Mouse (Mus musculus): ENCODE results near the gene Cpd. TPM values are rescaled to one million over a fixed set of nuclear protein-coding genes. Genes with fewer than 3 reads are reported as not detected.

The Cpd gene
- polyA plus RNA-seq, 1 experiment from 2014 or later: 6.1 TPM

DNA sequence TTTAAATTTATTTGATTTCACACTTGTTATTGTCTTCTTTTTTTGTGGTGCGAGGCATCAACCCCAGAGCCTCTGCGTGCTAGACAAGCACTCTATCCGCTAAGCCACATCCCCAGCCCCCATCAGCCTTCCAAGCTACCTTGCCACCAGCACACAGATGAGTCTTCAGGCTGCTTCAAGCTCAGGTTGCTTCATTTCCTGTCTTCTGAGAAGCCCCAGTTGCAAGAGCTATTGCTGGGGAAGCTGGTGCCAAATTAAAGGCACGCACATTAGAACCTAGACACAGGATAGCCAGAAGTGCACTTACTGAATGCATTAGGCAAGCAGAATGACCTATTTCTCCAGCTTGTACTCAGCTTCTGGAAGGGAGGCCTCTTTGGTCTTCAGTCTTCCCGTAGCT, 33.0 kb upstream of the Cpd start:
- Histone ChIP-seq H3K36me3 (ENCODE audit: control insufficient read depth, insufficient read depth, low read length) (no peaks in the 10 kb centered on the region), H3K9me3 (replicated peaks; ENCODE audit: control insufficient read depth, low read length, poor library complexity, severe bottlenecking) (no peaks in the 10 kb centered on the region), H3K4me2 (ENCODE audit: low read length) (no peak overlapping the region), H3K4me1 (ENCODE audit: control insufficient read depth, insufficient read depth, low read length) (no peaks in the 10 kb centered on the region), H3K27me3 (ENCODE audit: control insufficient read depth, insufficient read depth, low read depth, low read length) (no peaks in the 10 kb centered on the region), H3K27ac (ENCODE audit: low read length) (no peak overlapping the region), H3K9ac (ENCODE audit: low read depth, low read length) (no peak overlapping the region), H3K4me3 (ENCODE audit: low read depth, low read length) (no peak overlapping the region)
- no peak for ATAC-seq
- 83% methylated on average over 5 of the region's 5 CpGs for WGBS

DNA sequence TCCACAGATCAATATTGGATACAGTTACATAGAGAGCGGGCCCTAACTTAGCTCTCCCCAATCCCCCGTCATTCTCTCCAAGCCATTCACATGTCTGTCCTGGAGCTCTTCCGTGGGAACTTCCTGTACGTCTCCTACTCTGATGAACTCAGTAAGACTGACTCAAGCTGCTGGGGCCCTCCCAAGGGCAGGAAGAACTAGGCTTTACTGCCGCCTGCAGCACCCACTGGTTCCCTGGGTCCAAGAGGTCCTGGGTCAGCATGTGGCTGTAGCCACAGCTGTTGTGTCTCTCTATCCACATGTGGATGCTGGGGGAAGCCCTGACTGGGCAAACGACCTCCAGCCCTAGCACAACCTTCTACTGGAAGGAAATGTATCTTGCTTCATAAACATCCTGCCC, 27.9 kb upstream of the Cpd start:
- no peak overlapping the region for H3K4me2 ChIP-seq (ENCODE audit: low read length)
- H3K27ac ChIP-seq (ENCODE audit: low read length): no peak overlapping the region
- H3K9ac ChIP-seq (ENCODE audit: low read depth, low read length): no peak overlapping the region
- 82% methylated on average over 6 of the region's 6 CpGs for WGBS
- H3K4me3 ChIP-seq (ENCODE audit: low read depth, low read length): no peak overlapping the region
- no peaks in the 10 kb centered on the region for H3K27me3 ChIP-seq (ENCODE audit: control insufficient read depth, insufficient read depth, low read depth, low read length)
- no peak for ATAC-seq
- H3K9me3 ChIP-seq (replicated peaks; ENCODE audit: control insufficient read depth, low read length, poor library complexity, severe bottlenecking): no peaks in the 10 kb centered on the region
- H3K4me1 ChIP-seq (ENCODE audit: control insufficient read depth, insufficient read depth, low read length): no peaks in the 10 kb centered on the region
- H3K36me3 ChIP-seq (ENCODE audit: control insufficient read depth, insufficient read depth, low read length): no peaks in the 10 kb centered on the region

DNA sequence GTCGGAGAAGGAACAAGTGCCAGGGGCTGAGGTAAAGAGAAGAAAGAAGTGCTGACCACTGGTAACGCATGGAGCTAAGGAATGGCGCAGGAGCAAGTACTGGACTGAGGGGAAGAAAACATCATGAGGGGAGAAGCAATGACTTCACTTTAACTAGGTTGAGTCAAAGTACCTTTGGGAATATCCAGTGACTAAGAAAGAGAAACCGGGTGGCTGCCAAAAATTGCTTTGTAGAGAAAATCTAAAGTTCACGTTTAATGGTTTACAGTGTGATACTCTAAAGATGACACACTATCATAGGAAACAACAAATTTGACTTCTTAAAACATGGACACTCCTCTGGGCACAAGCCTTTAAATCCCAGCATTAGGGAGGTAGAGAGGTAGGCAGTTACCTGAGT, 27.0 kb upstream of the Cpd start:
- Histone ChIP-seq H3K4me2 (ENCODE audit: low read length) (no peak overlapping the region), H3K4me1 (ENCODE audit: control insufficient read depth, insufficient read depth, low read length) (no peaks in the 10 kb centered on the region), H3K9me3 (replicated peaks; ENCODE audit: control insufficient read depth, low read length, poor library complexity, severe bottlenecking) (no peaks in the 10 kb centered on the region), H3K27me3 (ENCODE audit: control insufficient read depth, insufficient read depth, low read depth, low read length) (no peaks in the 10 kb centered on the region), H3K27ac (ENCODE audit: low read length) (no peak overlapping the region), H3K36me3 (ENCODE audit: control insufficient read depth, insufficient read depth, low read length) (no peaks in the 10 kb centered on the region), H3K9ac (ENCODE audit: low read depth, low read length) (no peak overlapping the region), H3K4me3 (ENCODE audit: low read depth, low read length) (no peak overlapping the region)
- no peak for ATAC-seq
- WGBS: 95% methylated on average over 5 of the region's 5 CpGs

DNA sequence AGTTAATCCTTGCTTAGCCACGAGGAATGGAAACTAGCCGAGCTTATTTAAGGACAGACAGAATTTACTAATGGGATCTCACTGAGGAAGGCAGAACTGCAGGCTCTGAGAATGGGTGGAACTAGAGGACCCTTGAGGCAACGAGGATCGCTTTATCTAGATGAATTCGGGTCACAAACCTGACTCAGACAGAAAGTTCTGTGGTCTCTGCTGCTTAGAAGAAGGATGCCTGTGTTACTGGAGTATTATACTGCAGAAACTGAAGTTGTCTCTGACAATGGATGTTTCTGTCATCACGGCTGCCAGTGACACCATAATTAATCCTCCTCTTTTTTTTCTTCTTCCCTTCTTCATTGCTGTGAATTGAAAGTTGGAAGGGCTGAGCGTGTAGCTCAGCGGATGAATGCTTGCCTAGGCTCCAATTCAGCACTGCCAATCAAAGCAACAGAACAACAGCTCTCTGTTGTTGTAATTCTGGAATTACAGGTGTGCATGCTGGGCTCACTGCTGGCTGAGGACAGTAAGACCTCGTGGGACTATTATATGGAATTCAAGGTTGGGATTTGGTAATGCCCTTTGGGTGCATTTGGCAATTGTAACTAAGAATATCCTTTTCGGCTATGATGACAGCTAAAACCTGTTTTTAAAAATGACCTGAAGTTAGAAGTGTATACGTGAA, 25.9 kb upstream of the Cpd start:
- no peaks in the 10 kb centered on the region for H3K27me3 ChIP-seq (ENCODE audit: control insufficient read depth, insufficient read depth, low read depth, low read length)
- no peak overlapping the region for H3K27ac ChIP-seq (ENCODE audit: low read length)
- H3K4me1 ChIP-seq (ENCODE audit: control insufficient read depth, insufficient read depth, low read length): no peaks in the 10 kb centered on the region
- no peak overlapping the region for H3K9ac ChIP-seq (ENCODE audit: low read depth, low read length)
- no peak overlapping the region for H3K4me2 ChIP-seq (ENCODE audit: low read length)
- no peak overlapping the region for H3K4me3 ChIP-seq (ENCODE audit: low read depth, low read length)
- 52% methylated on average over 11 of the region's 11 CpGs for whole genome bisulfite sequencing
- H3K36me3 ChIP-seq (ENCODE audit: control insufficient read depth, insufficient read depth, low read length): no peaks in the 10 kb centered on the region
- no peaks in the 10 kb centered on the region for H3K9me3 ChIP-seq (replicated peaks; ENCODE audit: control insufficient read depth, low read length, poor library complexity, severe bottlenecking)
- ATAC-seq: no peak

DNA sequence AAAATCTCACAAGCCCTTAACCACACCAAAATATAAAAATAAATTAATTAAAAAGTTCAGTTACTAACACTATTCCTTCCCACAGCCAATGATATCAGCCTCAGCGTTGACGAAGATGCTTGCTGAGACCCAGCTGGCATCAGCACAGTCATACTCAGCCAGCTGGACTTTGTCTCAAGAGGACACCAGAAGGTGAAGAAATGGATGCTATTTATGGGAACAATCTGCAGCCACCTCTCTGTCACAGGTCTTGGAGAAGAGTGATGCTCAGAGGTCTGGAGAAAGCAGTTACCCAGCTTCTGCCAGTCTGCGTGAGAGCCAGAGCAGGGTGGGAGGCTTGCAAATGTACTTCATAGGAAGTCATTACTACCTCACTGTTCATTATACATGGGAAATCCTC, 14.4 kb upstream of the Cpd start:
- ATAC-seq: no peak
- Histone ChIP-seq H3K4me3 (ENCODE audit: low read depth, low read length) (no peak overlapping the region), H3K36me3 (ENCODE audit: control insufficient read depth, insufficient read depth, low read length) (no peaks in the 10 kb centered on the region), H3K27me3 (ENCODE audit: control insufficient read depth, insufficient read depth, low read depth, low read length) (no peaks in the 10 kb centered on the region), H3K9me3 (replicated peaks; ENCODE audit: control insufficient read depth, low read length, poor library complexity, severe bottlenecking) (no peaks in the 10 kb centered on the region), H3K4me1 (ENCODE audit: control insufficient read depth, insufficient read depth, low read length) (no peaks in the 10 kb centered on the region), H3K9ac (ENCODE audit: low read depth, low read length) (no peak overlapping the region), H3K27ac (ENCODE audit: low read length) (no peak overlapping the region), H3K4me2 (ENCODE audit: low read length) (no peak overlapping the region)
- WGBS: 95% methylated on average over 3 of the region's 3 CpGs

DNA sequence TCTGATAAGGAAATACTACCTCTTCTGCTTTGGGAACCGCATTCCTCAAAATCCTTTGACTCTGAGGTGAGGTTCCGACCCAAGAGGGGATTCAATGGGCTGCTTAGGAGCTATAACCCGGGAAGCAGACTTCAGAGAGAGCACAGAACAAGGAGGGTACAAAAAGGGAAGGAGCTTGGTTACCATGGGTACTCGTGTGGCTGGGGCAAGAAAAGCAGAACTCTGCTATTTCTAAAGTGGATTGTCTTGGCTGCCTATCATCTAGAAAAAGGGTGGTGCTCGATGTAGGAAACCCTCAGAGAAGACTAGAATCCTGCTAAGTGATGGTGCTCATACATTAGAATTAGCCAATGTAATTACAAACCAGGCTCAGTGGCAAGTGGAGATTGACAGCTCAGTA, 12.4 kb upstream of the Cpd start:
- Histone ChIP-seq H3K4me2 (ENCODE audit: low read length) (no peak overlapping the region), H3K36me3 (ENCODE audit: control insufficient read depth, insufficient read depth, low read length) (no peaks in the 10 kb centered on the region), H3K4me1 (ENCODE audit: control insufficient read depth, insufficient read depth, low read length) (no peaks in the 10 kb centered on the region), H3K9me3 (replicated peaks; ENCODE audit: control insufficient read depth, low read length, poor library complexity, severe bottlenecking) (no peaks in the 10 kb centered on the region), H3K27ac (ENCODE audit: low read length) (no peak overlapping the region), H3K27me3 (ENCODE audit: control insufficient read depth, insufficient read depth, low read depth, low read length) (no peaks in the 10 kb centered on the region), H3K9ac (ENCODE audit: low read depth, low read length) (no peak overlapping the region), H3K4me3 (ENCODE audit: low read depth, low read length) (no peak overlapping the region)
- 47% methylated on average over 5 of the region's 5 CpGs for WGBS
- ATAC-seq: no peak

DNA sequence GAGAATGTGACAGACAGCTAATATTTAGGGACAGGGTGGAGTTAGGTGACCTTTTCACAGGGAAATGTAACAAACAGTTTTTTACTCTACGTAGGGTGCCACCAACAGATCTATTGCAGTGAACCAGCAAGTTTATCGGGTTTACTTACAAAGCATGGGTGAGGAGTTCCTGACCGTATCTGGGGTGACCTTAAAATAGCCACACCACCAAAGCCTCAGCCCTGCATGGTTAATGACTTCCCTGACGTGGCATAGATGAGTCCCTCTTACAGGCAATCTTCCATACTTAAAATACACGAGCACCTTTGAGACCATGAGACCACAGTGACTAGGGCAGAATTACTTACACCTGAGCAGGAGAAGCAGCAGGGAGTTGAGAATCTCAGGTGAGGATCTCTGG, 12.0 kb upstream of the Cpd start:
- ATAC-seq: no peak
- H3K4me3 ChIP-seq (ENCODE audit: low read depth, low read length): no peak overlapping the region
- H3K4me2 ChIP-seq (ENCODE audit: low read length): no peak overlapping the region
- H3K27ac ChIP-seq (ENCODE audit: low read length): no peak overlapping the region
- H3K36me3 ChIP-seq (ENCODE audit: control insufficient read depth, insufficient read depth, low read length): no peaks in the 10 kb centered on the region
- WGBS: 83% methylated on average over 5 of the region's 5 CpGs
- H3K9me3 ChIP-seq (replicated peaks; ENCODE audit: control insufficient read depth, low read length, poor library complexity, severe bottlenecking): no peaks in the 10 kb centered on the region
- no peaks in the 10 kb centered on the region for H3K4me1 ChIP-seq (ENCODE audit: control insufficient read depth, insufficient read depth, low read length)
- no peak overlapping the region for H3K9ac ChIP-seq (ENCODE audit: low read depth, low read length)
- no peaks in the 10 kb centered on the region for H3K27me3 ChIP-seq (ENCODE audit: control insufficient read depth, insufficient read depth, low read depth, low read length)

DNA sequence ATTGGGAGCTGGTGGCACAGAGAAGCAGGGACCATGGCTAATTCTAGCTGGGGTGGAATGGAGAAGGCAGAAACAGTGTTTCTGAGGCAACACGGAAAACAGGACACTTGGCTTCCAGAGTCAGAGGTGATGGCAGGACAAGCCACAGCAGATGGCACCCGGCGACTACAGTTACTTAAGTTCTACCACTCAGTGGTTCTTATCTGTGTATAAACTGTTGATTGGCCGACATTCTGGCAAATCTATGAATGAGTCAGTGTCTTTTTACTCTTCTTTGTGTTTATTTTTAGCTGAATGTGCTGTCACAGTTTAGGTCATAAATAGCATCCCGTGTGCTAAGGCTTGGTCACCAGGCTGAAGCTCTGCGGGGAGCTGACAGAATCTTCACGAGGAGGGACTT, 10.3 kb upstream of the Cpd start:
- Histone ChIP-seq H3K4me3 (ENCODE audit: low read depth, low read length) (no peak overlapping the region), H3K9ac (ENCODE audit: low read depth, low read length) (no peak overlapping the region), H3K9me3 (replicated peaks; ENCODE audit: control insufficient read depth, low read length, poor library complexity, severe bottlenecking) (no peaks in the 10 kb centered on the region), H3K27ac (ENCODE audit: low read length) (no peak overlapping the region), H3K27me3 (ENCODE audit: control insufficient read depth, insufficient read depth, low read depth, low read length) (no peaks in the 10 kb centered on the region), H3K4me1 (ENCODE audit: control insufficient read depth, insufficient read depth, low read length) (no peaks in the 10 kb centered on the region), H3K4me2 (ENCODE audit: low read length) (no peak overlapping the region), H3K36me3 (ENCODE audit: control insufficient read depth, insufficient read depth, low read length) (no peaks in the 10 kb centered on the region)
- ATAC-seq: no peak
- 88% methylated on average over 7 of the region's 7 CpGs for WGBS

DNA sequence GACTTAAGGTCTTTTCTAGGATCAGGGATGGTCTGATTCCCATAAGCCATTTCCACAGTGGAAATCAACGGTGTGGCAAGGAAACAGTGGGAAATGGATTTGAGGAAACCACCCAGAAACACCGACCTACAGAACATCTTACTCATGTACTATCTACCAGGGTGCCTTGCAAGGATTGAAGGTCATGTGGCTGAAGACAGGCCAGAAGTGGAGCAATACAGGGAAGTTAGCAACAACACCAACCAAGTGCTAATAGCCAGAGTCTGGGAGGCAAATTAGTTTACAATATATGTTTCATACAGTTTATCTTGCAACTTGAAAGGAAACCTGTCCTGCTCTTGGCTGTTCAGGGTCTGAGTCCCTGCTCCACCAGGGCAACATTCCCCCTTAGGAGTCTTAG, 9.8 kb upstream of the Cpd start:
- no peak for ATAC-seq
- 92% methylated on average over 2 of the region's 2 CpGs for WGBS
- no peaks in the 10 kb centered on the region for H3K36me3 ChIP-seq (ENCODE audit: control insufficient read depth, insufficient read depth, low read length)
- no peaks in the 10 kb centered on the region for H3K27me3 ChIP-seq (ENCODE audit: control insufficient read depth, insufficient read depth, low read depth, low read length)
- no peak overlapping the region for H3K9ac ChIP-seq (ENCODE audit: low read depth, low read length)
- no peaks in the 10 kb centered on the region for H3K4me1 ChIP-seq (ENCODE audit: control insufficient read depth, insufficient read depth, low read length)
- H3K27ac ChIP-seq (ENCODE audit: low read length): no peak overlapping the region
- no peaks in the 10 kb centered on the region for H3K9me3 ChIP-seq (replicated peaks; ENCODE audit: control insufficient read depth, low read length, poor library complexity, severe bottlenecking)
- no peak overlapping the region for H3K4me3 ChIP-seq (ENCODE audit: low read depth, low read length)
- no peak overlapping the region for H3K4me2 ChIP-seq (ENCODE audit: low read length)

All from midbrain, embryonic 16.5 days (tissue).